Mouse (Mus musculus) kidney, adult 8-10 months (tissue): Measurements from ENCODE around the gene AC109138.7.
"Not testable (repeated sequence)": the region's sequence is repeated elsewhere in the genome, so short reads cannot be mapped to it uniquely, and the experiment has no call there.

ENCODE experiments used
- DNase-seq, 2 experiments: peaks; one replicate each; pipeline ENCODE4 v3.0.0; 2022

AC109138.7 gene

DNA sequence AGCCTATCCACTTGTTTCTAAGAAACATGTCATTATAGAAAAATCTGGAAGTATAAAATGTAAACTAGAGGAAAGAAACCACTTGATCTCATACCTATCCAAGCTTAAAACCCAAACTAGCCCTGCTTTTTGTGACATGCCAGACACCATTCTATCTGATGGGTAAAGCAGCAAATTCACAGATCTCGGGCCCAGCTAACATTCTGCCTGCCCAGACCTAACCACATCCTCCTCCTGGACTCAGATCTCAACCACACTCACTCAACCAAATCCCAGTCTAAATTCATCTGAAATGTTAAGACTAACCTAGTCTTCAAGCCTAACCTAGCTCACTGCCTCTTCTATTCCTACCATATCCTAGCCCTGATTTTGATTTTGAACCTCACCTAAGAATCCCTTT, 4.6 kb downstream of the AC109138.7 start:
- DNase-seq: no peak

DNA sequence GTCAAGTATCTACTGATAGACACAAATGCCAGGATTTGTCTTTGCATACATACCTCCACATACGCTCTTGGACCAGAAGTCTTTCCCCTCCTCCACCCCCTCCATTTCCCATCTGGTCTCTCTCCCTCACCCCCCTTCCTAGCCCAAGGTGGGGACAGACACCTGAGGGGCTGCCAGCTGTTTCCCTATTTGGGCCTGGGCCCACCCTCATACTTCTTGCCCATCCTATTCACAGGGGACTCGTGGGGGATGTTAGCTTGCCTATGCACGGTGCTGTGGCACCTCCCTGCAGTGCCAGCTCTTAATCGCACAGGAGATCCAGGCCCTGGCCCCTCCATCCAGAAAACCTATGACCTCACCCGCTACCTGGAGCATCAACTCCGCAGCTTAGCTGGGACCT, 5.8 kb downstream of the AC109138.7 start:
- DNase-seq: no peak

GRCm38 (mm10) chr19:4220416-4220815, 6.3 kb downstream of the AC109138.7 start:
- no peak for DNase-seq

DNA sequence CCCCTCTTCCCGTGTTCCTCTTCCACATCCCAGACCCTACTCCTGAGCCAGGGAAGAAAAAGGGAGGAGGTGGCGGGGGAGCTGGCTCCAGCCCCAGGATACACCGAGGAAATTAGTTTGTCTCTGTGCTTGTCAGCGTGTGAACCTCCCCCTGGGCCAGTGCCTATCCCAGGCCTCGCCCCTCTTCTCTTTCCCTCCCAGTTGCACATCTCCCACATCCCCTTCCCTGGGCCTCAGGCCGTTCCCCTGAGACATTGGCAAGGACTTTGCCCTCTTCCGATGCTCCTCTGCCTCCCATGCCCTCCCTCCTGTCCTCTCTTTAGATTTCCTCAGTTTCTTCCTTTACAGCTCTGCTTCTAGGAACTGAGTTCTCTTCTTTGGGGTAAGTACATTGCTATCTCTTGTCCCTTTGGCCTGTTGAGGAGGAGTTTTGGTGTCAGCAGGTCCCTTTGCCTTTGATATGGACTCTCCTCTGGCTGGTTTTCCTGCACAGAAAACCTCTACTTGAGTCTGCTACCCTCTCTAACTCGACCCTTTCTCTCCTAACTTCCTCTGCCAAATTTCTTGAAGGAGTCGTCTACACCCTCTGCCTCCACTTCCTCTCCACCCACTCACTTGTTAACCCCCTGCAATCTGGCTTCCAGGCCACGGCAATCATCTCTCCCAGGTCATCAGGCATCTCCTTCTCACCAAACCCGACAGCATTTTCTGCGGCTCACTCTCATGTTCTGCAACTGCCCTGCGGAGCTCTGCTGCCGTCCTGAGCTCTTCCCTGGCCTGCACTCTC, 7.0 kb downstream of the AC109138.7 start:
- DNase-seq: no peak

DNA sequence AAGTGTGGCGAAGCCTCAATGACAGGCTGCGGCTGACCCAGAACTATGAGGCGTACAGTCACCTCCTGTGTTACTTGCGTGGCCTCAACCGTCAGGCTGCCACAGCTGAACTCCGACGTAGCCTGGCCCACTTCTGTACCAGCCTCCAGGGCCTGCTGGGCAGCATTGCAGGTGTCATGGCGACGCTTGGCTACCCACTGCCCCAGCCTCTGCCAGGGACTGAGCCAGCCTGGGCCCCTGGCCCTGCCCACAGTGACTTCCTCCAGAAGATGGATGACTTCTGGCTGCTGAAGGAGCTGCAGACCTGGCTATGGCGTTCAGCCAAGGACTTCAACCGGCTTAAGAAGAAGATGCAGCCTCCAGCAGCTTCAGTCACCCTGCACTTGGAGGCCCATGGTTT, 8.0 kb downstream of the AC109138.7 start:
- DNase-seq: peak; percentile 59 to 61

DNA sequence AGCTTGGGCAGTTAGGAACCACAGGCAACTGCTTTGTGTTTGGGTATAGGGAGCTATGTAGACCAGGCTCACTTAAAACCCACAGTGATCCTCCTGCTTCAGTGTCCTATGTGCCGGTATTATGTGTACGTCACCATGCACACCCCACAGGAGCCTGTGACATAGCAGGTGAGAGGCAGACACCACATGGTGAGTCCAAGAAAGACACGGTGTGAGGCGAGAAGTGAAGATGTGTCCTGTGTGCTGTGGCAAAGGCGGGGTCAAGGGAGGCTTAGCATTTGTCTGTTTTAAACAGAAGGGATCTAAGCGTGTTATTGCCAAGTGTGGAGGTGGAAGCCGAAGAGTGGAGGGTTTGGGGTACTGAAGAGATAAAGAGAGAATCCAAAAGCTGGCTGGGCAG, 12.6 kb downstream of the AC109138.7 start:
- no peak for DNase-seq

GRCm38 (mm10) chr19:4227446-4227845, 13.3 kb downstream of the AC109138.7 start:
- no peak for DNase-seq

GRCm38 (mm10) chr19:4227894-4228678, 13.9 kb downstream of the AC109138.7 start:
- peak; percentile 74 to 79 for DNase-seq

GRCm38 (mm10) chr19:4228891-4229290, 14.7 kb downstream of the AC109138.7 start:
- DNase-seq: no peak

DNA sequence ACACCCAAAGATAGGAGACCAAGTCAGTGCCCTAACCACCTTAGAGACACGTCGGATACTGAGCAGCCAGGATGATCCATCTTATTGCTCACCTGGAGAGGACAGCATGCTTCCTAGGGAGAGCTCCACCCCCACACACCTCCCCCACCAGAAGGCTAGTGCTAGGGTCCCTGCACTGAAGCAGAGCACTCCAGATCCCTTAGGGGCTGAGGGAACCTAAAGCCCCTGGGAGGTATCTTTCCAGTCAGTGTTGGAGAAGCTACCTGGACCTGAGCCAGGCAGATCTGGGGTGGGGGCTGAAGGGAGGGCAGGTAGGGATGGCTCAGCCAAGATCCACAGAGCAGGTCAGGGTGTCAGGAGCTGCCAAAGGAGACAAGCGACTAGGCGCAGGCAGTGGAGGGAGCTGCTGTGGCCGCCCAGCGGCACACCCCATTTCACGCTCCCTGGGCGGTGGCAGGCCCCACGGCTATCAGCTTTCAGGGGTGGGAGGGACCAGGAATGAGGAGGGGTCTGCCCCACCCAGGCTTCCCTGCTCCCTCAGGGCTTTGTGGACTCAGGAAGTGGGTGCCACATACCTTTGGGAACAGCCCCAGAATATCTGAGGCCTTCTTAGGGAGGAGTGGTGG, 15.4 kb downstream of the AC109138.7 start:
- no peak for DNase-seq

GRCm38 (mm10) chr19:4230415-4230814, 16.3 kb downstream of the AC109138.7 start:
- no peak for DNase-seq

GRCm38 (mm10) chr19:4231253-4232185, 17.4 kb downstream of the AC109138.7 start, which contains the start of gene Pold4:
Gene Pold4, plus strand, starts transcription at chr19:4231899.
- DNase-seq: peak; percentile 98 to 99

- peak in 1 of 2 experiments; percentile 64 for DNase-seq
These were observed 18.0 kb downstream of the AC109138.7 start for GRCm38 (mm10) chr19:4232186-4232572.

GRCm38 (mm10) chr19:4232651-4233050, 18.5 kb downstream of the AC109138.7 start:
- DNase-seq: no peak

DNA sequence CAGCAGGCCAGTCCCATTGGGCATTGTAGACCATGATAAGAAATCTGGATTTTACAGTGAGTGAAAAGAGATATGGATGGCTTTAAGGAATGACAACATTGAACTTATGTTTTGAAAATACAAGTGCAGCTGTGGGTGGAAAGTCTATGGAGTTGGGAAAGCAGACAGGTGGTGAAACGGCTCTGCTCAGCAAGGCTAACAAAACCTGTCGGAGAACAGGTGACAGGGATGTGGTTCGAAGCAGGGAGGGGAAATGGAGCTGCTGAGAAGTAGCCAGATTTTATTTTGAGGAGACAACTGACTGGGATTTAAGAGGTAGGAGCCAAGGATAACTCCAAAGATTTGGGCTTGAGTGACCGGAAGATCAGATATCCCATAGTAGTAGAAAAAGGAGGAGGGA, 20.4 kb downstream of the AC109138.7 start:
- DNase-seq: no peak

DNA sequence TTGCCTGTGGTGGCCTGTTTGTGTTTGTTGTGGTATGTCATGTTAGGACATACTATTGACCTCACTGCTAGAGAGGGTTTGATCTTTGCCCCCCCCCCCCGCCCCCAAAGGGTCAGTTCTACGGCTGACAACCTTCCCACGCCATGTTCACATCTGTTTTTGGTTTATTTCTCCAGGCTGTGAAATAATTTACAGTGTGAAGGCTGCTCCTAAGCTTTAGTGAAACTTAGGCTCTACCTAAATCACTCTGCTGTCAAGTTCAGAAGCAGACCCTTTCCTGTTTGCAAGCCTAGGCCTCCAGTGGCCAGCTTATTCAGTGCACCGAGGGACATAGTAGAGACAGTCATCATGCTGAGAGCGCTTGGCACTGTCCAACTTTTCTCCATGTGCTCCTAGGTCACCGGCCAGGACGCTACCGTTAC, 26.1 kb downstream of the AC109138.7 start:
- no peak for DNase-seq

GRCm38 (mm10) chr19:4242416-4242815, 28.3 kb downstream of the AC109138.7 start:
- no peak for DNase-seq

DNA sequence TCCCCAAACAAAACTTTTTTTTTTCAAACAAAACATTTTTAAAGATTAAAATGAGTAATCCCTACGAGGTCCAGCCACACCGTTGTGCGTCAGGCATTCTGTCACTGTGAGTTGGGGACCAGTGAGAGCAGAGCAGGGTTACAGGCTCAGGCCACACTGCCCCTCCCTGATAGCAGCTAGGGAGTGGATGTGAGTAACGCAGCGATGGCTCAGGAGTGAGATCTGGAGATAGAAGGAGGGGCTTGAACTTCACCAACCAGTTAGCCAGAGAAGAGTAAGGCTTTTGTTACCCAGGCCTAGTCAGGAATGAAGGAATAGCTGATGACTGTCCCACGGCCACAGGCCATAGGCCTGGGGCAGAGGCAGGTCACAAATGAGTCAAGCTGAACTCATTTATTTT, 30.6 kb downstream of the AC109138.7 start:
- DNase-seq: no peak

DNA sequence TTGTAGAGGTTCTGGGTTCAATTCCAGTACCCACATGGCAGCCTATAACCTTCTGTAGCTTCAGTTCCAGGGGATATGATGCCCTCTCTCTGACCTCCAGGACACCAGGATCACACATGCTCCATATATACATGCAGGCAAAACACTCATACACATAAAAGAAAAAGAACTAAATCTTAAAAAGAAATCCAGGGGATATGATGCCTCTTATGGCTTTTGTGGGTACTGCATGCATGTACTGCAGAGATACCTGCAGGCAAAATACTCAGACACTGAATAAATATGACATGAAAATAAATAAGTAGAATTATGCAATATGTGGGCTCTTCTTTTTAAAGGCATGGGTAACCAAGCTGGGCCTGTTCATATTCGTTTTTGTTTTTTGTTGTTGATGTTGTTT, 32.9 kb downstream of the AC109138.7 start:
- DNase-seq: no peak

DNA sequence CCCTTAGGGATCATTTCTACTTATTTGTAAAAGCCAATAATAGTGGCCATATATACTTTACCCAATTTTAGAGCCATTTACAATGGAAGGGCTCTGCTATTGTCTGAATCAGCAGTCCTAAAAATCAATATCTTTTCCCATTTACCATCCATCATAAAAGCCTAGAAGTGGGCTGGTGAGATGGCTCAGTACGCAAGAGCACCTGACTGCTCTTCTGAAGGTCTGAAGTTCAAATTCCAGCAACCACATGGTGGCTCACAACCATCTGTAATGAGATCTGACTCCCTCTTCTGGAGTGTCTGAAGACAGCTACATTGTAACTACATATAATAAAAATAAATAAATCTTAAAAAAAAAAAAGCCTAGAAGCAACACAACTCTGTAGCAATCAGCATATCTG, 34.5 kb downstream of the AC109138.7 start:
- DNase-seq: not testable (repeated sequence)

DNA sequence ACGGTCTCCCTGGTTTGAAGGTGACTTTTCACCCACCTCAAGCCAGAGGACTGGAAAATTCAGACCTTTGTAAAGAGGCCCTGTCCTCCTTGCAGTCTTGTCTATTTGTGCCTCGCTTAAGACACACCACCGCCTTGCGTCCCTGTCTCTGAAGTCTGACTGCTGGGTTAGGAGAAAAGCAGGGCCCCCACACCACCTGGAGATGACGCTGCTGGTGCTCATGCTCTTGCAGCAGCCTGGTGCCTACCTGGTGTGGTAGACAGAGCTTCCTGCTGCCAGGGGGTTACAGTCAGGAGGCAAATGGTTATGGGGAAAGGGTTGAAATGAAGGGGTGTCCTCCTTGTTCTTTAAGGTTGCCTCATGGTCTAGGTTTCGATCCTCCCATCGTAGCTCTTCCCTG, 40.1 kb downstream of the AC109138.7 start:
- no peak for DNase-seq

GRCm38 (mm10) chr19:4255583-4256162, 41.5 kb downstream of the AC109138.7 start:
- no peak for DNase-seq
